Mouse (Mus musculus) left cerebral cortex, postnatal 4 days (tissue): Measurements from ENCODE around the gene Lig3. TPM values are rescaled to one million over a fixed set of nuclear protein-coding genes. Genes with fewer than 3 reads are reported as not detected.

Experiments
- DNase-seq: peaks from one replicate; pipeline ENCODE4 v3.0.0-alpha.2; 2022
- intact Hi-C: fragments of 180-260 bp; cut with DNase I; formaldehyde crosslinking; loops from one replicate; pipeline ENCODE4 v1.15.1; 2025
- total RNA-seq, 2 experiments: library from RNA; stranded (reverse); gene quantifications; 2 replicates each; pipeline ENCODE4 v1.2.3; 2021

Gene Lig3
- 10 to 100 TPM; 41.4 to 43.5 TPM for total RNA-seq

DNA sequence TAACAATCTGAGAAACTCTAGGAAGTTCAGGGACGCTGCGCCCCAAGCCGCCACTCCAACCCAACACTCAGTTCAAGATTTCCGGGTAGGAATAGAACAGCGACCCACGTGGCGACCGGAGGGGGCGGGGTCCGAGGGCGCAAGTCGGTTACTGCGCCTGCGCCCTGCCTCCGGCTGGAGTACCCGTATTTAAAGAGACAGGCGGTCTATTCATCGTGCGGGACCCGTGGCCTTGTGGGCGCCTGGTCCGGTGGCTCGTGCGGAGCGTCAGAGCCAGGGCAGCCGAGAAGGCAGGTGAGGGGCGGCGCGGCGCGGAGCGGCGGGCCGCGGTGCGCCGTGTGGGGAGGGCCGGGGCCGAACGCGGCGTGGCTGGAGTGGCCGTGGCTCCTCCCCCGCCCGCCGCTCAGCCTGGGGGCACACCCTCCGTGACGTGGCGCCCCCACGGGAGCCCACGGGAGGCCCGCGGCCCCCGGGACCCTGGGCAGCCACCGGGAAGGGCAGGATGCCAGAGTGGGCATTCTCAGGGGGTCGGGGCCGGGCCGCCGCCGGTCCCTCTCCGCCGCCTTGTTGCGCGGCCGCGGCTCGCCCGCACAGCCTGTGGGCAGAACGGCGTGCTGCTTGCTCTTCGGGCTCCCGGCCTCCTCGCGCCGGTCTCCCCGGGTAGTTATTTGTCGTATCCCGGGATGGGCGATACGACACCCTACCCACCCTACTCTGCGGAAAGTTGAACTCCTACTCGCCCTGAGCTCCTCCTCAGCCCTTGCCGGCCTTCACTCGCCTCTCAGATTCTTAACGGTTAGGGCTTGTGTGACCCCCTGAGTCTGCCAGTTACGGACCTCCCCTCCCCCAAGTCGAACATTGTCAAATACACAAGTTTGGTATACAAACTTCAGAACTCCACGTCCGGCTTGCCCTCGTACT lies at the start of gene Lig3:
Gene Lig3 (plus strand): TSS at position 126 of the 921 bp plus-strand sequence.
- intact Hi-C loops = no loop called here
- peak; percentile 95 for DNase-seq

DNA sequence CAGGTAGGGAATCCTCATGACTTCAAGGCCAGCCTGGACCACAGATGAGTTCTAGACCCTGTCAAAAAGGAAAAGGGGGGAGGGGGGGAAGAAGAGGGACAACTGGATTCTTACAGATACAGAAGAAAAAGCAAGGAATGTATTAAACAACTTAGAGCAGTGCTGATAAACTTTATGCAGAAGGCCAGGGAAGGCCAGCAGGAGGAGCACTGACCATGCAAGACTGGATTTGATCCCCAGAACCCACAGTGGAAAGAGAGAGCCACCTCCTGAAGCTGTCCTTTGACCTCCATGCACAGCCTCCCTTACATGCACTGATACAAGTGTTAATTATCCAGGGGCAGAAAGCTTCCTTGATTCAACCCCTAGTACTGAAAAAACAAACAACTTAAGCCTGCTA lies 46.7 kb upstream of the Lig3 start:
- intact Hi-C loops = no loop called here
- DNase-seq = no peak

DNA sequence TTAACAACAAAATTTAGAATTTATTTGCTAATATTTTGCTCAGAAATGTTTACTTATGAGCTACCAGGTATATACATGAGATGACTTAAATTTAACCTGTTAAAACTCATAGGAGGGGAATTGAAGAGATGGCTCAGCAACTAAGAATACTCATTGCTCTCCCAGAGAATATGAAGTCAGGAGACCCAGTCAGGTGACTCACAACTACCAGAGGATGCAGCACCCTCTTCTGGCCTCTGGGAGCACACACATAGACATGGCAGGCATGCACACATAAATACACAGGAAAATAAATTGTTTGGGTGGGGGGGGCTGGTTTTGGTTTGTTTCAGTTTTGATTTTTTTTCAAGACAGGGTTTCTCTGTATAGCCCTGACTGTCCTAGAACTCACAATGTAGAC lies 41.9 kb upstream of the Lig3 start:
- intact Hi-C loops = no loop called here
- no peak for DNase-seq

DNA sequence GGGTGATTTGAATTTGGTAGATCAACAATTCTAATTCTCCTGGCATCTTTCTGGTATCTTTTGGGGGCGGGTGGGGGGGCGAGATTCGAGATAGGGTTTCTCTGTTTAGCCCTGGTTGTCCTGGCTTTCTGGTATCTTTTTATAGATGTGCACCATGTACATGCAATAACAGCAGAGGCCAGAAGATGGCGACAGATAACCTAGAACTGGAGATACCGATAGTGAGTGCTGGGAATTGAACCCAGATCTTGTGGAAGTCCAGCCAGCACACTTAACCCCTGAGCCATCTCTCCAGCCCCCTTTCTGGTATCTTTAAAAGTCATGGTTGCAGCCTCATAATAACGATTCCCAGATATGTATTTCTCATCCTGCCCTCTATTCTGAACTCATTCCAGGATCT lies 34.8 kb upstream of the Lig3 start:
- DNase-seq = peak; percentile 10
- intact Hi-C loops = no loop called here

DNA sequence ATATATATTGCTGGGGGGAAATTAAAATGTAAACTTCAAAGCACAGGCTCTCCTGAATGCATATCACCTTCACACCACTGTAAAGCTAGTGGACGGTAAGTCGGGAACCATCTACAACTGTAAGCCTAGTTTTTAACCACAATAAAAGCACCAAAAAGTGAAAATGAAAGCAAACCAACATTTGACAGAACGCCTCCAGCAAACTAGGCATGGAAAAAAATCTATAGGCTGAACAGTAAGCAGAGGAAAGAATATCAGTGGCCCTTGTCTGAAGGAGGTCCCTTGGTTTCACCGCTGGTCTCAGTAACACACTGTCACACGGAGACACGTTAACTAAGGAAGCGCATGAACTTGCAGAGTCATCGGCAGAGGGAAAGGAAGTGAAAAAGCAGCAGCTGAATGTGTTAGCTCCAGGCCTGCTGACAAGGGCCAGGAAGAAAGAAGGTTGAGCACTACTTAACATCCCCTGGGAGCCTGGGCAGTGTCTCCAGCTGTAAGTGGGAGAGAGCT lies 34.0 kb upstream of the Lig3 start:
- intact Hi-C loops = no loop called here
- DNase-seq = no peak

DNA sequence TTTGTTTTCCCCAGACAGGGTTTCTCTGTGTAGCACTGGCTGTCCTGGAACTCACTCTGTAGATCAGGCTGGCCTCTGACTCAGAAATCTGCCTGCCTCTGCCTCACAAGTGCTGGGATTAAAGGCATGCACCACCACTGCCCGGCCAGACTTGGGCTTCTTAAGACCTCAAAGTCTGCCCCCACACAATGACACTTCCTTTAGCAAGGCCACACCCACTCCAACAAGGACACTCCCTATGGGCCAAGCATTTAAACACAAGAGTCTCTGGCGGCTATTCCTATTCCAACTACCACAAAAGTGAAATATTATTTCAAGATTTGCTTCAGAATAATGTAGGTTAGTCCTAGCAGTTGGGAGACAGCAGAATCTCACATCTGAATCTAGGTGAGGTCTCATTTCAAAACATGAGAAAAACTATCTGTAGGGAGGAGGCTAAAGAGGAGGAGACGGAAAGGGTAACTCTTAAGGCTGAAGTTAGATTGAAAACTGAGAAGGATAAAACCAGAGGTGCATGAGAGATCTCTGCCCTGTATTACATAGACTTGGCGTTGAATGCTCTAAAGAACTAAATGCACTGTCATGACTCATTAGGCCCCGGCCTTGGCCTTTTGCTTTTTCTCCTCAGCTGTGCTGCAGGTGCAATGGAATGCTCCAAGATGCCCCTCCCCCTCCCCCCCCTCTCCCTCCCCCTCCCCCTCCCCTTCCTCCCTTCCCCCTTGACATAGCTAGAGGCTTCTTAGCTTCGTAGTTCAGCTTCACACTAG lies 28.4 kb upstream of the Lig3 start:
- no peak for DNase-seq
- intact Hi-C loops = no loop called here

DNA sequence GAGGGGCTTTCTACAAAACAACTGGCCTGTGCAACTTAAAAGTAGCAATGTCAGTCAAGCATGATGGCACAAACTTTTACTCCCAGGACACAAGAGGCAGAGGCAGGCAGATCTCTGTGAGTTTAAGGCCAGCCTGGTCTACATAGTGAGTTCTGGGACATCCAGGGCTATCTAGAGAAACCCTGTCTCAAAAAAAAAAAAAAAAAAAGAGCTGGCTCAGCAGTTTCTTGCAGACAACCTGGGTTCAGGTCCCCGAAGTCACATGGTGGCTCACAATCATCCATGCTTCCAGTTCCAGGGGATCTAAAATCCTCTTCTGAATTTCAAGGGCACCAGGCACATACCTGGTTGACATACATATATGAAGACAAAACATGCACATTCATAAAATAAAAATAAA lies 25.0 kb upstream of the Lig3 start:
- intact Hi-C loops = no loop called here
- DNase-seq = no peak

DNA sequence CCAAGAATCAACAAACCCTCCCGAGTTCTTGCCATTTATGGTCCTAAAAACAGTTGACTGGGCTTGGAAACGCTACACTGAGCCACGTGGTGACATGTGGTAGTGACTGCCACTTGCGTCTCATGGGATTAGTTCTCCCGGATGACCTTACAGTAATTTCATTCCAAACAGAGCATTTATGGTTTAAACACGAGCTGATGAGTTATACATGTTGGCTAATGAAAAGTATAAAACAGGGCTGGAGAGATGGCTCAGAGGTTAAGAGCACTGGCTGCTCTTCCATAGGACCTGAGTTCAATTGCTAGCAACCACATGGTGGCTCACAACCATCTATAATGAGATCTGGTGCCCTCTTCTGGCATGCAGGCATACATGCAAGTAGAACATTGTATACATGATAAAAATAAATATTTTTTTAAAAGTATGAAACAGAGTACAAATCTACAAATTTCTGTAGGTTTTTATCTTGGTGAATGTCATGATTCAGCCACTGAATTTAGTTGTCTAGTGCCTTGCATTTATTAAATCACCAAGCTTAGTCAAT lies 18.6 kb upstream of the Lig3 start:
- no peak for DNase-seq
- intact Hi-C loops = loop anchor here (10.0 kb wide), 2 partner anchors 148 to 528 kb away; no protein-coding TSS in a partner anchor

DNA sequence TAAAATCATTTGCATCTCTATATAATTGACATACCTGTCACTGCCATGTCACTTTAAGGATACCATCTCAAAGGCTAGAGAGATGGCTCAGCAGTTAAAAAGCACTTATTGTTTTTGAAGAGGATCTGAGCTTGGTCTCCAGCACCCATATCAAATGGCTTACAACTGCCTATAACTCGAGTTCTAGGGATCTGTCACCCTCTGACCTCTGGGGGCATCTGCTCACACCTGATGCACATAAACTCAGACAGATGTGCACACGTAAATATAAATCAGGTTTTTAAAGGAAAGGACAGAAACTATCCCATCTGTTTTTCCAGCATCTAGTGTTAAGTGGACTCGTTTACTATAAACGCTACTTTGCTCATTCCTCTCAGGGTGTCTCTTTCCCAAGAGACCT lies 17.6 kb upstream of the Lig3 start:
- intact Hi-C loops = loop anchor here (10.0 kb wide), 2 partner anchors 148 to 528 kb away; no protein-coding TSS in a partner anchor
- no peak for DNase-seq

DNA sequence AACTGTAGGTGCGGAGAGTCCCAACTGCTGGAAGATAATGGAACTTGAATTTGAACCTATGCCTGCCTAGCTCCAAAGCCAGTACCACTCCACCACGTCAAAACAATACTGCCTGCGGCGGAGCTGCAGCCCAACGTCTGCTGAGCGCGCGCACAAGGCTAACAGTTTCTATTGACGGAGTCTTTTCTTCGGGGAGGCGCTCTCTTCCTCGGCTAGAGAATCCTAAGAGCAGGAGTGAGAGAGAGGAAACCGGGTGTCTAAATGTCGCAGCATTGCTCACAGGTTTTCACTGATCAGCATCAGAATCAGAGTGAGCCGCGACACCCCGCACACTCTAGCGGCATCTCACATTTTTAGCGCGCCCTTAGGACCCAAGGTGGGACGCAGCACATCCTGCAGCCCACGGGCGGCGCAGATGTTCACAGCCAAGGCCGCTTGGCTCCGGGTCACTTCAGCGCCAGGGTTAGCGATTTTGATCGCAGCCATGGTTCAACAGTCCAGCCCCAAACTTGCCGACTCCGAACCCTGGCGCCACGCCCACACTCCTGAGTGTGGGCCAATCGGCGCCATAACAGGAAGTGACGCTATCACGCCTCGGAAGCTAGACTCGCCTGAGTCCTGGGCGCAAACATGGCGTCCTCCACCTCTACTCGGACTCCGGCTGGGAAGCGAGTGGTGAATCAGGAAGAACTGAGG lies 17.0 kb upstream of the Lig3 start, which contains the start of the genes Cct6b and Zfp830:
Gene Cct6b (minus strand): TSS at position 580 of the 696 bp plus-strand sequence.
Gene Zfp830 (plus strand): TSS at position 604 of the 696 bp plus-strand sequence.
- intact Hi-C loops = loop anchor here (10.0 kb wide), 2 partner anchors 149 to 529 kb away; no protein-coding TSS in a partner anchor
- peak; percentile 94 for DNase-seq

DNA sequence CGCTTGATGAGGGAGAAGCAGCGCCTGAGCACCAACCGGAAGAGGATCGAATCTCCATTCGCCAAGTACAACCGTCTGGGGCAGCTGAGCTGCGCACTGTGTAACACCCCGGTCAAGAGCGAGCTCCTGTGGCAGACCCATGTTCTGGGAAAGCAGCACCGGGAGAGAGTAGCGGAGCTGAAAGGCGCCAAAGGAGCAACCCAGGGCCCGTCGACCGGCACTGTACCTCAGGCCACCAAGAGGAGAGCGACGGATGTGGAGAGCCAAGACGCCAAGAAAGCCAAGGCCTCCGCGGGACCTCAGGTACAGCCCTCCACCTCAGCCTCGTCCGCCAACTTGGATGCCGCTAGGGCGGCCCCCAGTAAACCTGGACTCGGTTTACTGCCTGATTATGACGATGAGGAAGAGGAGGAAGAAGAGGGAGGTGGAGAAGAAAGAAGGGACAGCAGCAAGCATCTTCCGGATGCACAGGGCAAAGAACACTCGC lies 16.4 kb upstream of the Lig3 start:
- intact Hi-C loops = loop anchor here (10.0 kb wide), 2 partner anchors 150 to 530 kb away; no protein-coding TSS in a partner anchor
- DNase-seq = no peak

DNA sequence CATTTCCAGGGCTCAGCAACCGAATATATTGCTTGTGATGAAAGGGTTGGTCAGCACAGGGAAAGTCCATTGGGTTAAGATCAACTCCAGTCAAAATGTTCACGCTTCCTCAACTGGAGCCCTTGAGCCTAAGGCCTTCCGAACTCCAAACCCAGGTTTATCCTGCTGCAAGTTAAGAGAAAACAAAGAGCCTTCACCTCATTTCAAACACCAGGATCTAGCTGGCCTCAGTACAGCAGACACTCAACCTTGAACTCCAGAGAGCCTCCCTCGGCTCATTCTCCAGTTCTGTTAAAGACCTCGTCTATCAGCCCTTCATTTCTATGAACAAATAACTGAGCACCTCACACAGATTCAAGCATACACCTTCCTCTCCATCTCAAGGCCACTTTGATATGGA lies 774 bp upstream of the Lig3 start:
- intact Hi-C loops = no loop called here
- no peak for DNase-seq

DNA sequence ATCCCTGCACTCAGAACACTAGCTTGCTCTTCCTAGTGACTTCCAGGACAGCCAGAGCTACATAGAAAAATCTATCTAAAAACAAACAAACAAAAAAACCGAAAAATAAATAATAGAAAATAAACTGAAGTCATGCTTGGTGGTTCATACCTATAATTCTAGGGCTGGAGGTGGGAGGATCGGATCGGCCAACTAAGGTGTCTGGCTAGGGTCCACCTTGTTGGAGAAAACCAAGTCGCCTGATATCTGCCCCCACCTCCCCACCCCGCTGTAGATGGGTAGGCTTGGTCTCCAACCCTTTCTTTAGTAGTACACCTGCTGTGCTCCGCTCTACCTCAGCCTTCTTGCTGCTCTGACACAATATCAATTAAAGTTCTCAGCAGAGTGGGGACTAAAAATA lies 1.3 kb downstream of the Lig3 start:
- intact Hi-C loops = no loop called here
- no peak for DNase-seq

DNA sequence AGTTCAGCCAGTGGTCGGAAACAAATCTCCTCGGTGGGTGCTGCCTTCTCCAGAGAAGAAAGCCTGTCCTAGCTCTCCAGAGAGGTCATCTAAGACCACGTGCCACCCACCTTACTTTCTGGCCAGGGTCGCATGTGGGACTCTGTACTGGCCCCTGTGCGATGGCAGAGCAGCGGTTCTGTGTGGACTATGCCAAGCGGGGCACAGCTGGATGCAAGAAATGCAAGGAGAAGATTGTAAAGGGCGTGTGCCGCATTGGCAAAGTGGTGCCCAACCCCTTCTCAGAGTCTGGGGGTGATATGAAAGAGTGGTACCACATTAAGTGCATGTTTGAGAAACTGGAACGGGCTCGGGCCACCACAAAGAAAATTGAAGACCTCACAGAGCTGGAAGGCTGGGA lies 2.5 kb downstream of the Lig3 start:
- intact Hi-C loops = no loop called here

DNA sequence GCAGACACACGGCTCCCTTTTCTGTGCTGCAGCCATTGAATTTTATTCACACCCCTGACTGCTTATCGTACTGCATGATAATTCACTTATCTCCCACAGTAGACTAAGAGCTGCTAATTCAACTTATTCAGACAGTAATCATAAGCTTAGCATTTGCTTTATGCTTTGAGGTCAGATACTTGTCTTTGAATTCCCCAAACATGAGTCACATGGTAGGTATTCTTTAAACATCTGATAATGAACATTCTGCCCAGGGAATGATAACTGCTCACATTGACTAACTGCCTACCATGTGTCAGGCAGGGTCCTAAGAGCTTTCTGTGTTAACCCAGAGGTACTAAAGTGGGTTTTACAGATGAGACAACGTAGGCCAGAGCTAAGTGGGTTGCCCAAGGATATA lies 25.7 kb downstream of the Lig3 start:
- intact Hi-C loops = no loop called here
- DNase-seq = no peak

More for the DNA sequence above, 2.5 kb downstream of the Lig3 start:
- DNase-seq = no peak

DNA sequence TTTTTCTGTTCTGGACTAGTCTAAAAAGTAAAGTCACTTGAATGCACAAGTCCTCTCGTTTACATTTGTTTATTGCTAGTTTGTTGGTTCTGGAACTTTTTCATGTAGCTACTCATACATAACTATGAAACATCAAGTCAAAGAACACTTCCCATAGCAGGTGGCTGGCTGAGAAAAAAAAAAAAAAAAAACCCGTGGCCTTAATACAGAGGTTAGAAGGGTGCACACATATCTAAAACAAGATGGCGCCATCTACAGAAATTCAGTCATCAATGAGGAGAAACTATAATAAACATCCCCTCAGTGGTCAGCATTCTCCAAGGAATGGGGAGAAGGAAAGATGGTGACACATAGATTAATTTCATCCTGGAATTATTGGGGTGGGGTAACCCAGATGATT lies 26.5 kb downstream of the Lig3 start:
- intact Hi-C loops = no loop called here
- no peak for DNase-seq

DNA sequence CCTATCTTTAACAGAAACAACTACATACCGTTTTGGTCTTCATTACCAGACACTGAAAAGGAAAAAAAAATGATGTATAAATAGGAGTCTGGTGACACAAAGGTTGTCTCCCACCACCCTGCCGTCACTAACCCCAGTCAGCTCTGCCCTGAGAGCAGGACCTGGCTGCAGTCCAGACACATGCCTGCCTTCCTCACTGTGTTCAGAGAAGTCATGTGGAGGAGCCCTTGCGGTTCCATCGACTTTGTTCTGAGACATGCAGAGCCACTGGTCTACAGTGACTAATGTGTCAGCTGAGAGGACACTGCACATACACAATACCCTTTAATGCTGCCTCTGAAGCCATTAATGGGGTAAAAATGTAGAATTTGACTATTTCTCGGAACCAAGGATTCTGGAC lies 27.6 kb downstream of the Lig3 start:
- intact Hi-C loops = no loop called here
- DNase-seq = peak; percentile 18

DNA sequence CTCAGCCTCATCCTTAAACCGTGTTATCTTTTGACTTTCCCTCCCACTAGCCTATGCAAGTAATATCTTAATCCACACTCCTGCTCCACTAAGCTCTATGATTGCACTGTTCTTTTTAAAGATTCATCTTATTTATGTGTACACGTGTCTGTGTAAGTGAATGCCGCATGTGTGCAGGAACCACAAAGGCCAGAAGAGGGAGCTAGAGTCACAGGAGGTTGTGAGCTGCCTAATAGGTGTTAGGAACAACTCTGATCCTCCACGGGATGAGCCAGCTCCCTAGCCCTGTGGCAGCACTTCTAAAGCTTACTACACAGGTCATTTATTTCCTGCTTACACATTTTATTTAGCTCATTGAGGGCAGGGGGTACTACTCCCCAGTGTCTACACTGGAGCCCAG lies 38.4 kb downstream of the Lig3 start:
- DNase-seq = peak; percentile 50
- intact Hi-C loops = no loop called here

DNA sequence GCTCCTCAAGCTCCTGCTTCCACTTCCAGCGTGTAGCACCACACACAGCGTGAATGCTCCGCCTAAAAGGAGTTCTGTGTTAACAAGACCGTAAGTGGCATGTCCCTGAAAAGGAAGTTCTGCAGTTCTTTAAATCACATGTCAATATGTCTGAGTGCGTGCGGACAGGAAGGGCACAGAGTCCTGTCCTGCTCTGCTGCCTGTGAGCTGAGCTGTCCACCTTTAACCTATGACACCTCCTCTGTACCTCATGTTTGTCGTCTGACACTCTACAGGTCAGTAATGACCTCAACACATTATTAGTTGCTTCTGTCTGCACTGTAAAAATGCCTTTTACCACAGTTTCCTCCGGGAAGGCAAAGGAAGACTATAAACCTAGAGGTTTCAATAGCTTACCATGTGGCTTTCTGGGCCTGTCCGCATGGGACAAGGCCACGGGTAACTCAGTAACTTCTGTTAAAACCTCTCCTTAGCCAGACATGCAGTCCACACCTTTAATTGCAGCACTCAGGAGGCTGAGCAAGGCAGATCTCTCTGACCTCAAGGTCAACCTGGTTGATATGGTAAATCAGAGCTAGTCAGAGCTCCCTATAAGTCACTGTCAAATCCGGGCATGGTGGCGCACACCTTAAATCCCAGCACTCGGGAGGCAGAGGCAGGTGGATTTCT lies 40.0 kb downstream of the Lig3 start:
- intact Hi-C loops = no loop called here
- DNase-seq = no peak

DNA sequence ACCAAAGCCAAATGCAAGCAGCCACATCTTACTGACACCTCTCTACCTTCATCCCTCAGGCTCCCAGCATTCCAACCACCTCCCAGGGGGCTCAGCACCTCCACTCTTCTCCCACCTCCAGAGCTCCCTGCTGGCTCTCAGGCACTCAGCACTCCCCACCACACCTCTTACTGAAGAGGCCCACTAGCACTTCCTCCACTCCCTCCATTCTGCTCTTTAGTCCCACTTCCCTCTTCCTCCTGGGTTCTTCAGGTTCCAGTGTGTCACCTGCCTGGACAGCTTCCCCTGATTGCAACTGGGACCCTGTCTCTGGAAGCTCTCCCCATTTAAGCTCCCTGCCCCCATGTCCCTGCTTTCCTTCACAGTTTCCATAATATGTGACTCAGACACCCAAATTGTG lies 45.9 kb downstream of the Lig3 start:
- no peak for DNase-seq
- intact Hi-C loops = no loop called here
